Mouse (Mus musculus) telencephalon, adult 2 months (tissue): ENCODE data around the gene Olfr485.
"Not testable (repeated sequence)": the region's sequence is repeated elsewhere in the genome, so short reads cannot be mapped to it uniquely, and the experiment has no call there.

Source experiments
- DNase-seq: peaks from one replicate; pipeline ENCODE4 v3.0.0-alpha.2; 2011; ENCODE audit warnings: low read depth, low spot score

Gene Olfr485

DNA sequence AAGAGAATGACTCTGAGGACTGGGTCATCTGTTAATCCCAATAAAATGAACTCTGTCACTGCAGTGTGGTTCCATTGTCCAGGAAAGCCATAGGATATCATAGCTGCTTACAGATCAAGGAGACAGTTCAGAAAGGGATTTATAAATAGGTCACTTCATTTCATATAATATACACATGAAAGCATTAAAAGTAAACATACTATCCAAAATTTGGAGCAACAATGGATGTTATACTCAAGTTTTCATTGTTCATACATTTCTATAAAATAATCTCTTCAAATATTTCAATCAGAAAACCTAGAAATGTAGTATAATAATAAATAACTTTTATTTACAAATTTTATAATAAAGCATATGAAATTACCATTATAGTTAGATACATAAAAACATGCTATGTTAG lies at the start of gene Olfr485:
Olfr485 (minus strand) TSS at position 101 of the 400 bp plus-strand sequence.
- DNase-seq = no peak

DNA sequence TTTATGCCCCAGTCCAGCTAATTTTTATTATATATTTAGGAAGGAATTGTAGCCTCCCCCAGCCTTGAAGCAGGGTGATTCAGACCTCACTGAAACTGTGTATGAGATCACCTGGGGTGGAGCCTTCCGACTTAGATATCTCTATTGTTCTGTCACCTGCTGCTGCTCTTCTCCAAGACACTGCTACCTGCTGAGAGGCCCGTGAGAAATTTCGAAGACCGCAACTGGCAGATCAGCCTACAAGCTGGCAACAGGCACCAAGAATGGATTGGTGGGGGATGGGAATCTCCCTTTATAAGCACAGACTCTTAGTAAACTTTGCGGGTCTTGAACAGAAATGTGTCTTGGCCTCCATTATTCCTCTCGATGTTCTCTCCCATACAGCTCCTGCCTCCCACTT lies 37.3 kb upstream of the Olfr485 start:
- no peak for DNase-seq

DNA sequence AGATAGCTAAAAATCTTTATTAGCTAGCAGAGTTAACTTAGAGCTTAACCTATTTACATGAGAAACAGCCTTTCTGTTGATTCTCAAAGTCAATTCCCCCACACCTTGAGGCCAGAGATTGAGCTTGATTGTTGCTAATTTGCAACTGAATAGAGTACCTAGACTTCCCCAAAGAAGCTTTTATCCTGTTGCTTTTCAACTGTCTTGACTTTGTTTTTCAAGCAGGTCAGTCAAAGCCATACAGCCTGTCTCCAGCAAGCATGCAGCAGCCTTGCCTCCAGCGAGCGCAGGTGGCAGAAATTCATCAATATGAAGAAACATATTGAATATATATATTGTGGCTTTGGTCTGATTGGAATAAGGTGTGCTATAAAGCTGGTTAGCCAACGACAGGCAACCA lies 36.7 kb upstream of the Olfr485 start:
- not testable (repeated sequence) for DNase-seq

DNA sequence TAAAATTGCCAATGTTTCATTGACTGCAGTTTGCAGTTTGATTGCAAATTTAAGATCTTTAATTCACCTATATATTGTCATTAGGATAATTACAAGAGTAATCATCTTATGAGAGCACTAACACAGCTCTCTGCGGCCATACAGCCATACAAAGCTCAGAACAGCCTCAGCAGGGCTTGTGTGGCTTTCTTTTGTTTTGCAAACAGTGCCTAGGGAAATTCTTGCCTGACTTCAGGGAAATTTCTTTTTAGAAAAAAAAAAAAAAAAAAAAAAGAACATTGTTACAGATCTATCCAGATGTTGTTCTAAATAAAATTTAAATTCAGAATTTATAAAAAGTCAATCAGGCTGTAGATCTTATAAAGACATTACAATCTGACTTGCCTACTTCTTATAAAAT lies 33.0 kb upstream of the Olfr485 start:
- DNase-seq = not testable (repeated sequence)

DNA sequence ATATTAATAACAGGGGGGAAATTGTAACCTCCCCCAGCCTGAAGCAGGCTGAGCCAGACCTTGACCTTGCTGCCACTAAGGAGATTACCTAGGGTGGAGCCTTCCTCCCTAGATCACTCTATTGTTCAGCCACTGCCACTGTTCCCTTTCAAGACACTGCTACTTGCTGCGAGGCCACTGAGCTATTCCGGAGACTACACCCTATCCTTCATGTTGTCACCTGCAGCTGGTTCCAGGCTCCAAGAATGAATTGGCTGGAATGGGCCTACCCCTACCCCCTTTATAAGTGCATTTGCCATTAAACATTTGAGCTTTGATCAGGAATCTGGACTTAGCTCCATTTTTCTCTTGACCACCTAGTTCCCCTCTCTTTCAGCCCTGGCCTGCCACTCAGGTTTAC lies 31.5 kb upstream of the Olfr485 start:
- not testable (repeated sequence) for DNase-seq

DNA sequence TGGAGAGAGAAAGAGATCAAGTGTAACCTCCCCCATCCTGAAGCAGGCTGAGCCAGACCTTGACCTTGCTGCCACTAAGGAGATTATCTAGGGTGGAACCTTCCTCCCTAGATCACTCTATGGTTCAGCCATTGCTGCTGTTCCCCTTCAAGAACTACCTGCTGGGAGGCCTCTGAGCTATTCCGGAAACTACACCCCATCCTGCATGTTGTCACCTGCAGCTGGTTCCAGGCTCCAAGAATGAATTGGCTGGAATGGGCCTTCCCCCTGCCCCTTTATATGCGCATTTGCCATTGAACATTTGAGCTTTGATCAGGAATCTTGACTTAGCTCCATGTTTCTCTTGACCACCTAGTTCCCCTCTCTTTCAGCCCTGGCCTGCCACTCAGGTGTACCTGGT lies 25.6 kb upstream of the Olfr485 start:
- DNase-seq = not testable (repeated sequence)

DNA sequence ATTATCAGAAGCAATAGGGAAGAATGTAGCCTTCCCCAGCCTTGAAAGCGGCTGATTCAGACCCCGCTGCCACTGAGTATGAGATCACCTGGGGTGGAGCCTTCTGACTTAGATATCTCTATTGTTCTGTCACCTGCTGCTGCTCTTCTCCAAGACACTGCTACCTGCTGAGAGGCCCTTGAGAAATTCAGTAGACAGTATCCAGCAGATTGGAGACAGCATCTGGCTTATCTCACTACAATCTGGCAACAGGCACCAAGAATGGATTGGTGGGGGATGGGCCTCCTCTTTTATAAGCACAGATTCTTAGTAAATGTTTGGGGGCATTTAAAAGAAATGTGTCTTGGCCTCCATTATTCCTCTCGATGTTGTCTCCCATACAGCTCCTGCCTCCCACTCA lies 24.7 kb upstream of the Olfr485 start:
- DNase-seq = not testable (repeated sequence)

DNA sequence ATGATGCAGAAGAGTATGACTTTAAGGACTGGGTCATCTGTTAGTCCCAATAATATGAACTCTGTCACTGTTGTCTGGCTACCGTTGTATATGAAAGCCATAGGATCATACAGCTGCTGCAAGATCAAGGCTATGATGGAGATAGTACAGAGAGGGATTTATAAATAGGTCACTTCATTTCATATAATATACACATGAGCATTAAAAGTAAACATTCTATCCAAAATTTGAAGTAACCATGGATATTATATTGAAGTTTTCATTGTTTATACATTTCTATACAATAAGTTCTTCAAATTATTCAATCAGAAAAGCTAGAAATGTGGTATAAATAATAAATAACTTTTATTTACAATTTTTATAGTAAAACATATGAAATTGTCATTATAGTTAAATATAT lies 13.0 kb upstream of the Olfr485 start, which contains the start of gene Olfr486:
Olfr486 (minus strand) TSS at position 101 of the 400 bp plus-strand sequence.
- DNase-seq = not testable (repeated sequence)

DNA sequence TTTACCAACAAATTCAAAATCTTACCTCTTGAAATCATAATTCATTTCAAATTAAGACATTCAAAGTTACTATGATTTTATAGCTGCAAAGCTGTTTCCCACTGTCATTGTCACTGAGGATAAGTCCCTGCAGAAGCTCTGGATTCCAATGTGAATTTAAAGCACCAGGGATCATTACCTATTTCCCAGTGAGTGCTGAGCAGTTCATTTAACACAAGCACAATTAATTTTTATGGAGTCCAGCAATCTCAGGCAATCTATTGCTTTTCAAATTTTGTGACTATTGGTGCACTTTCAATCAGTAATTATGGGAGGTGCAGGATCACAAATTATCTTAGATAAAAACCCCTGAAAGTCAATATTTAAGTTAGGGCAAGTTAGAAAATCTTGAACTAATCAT lies 32.3 kb downstream of the Olfr485 start, which contains the start of gene Olfr484:
Olfr484 (minus strand) TSS at position 101 of the 400 bp plus-strand sequence.
- DNase-seq = no peak

DNA sequence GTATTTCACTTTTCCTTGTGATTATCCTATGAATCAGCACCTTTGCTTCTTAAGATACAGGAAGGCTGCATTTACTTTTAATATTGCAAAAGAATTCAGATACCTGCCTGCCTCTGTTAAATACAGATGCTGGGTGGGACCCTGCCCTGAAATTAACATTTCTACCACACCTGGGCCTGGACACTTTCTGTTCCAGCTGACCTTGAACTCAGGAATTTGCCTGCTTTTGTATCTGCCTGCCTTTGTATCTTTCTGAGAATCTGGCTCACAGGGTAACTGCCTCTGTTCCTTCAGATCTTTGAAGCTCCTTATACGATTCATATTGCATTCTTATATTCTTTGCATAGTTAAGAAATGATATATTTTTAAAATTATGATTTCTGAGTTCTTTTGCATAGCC lies 38.3 kb downstream of the Olfr485 start:
- DNase-seq = no peak

DNA sequence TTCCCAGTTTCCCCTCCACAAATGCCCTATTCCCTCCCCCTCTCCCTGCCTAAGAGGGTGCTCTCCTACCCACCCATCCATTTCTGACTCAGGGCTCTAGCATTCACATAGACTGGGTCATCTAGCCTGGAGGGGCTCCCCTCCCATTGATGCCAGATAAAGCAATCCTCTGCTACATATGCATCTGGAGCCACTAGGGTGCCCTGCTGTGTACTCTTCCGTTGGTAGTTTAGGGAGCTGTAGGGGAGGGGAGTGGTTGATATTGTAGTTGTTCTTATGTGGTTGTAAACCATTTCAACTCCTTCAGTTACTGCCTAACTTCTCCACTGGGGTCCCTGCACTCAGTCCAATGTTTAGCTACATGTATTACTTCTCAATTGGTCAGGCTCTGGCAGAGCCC lies 39.0 kb downstream of the Olfr485 start:
- no peak for DNase-seq
